Mouse (Mus musculus) heart, adult 2 months (tissue): Measurements from ENCODE around the gene Tdgf1.

ENCODE experiments used
- EP300 ChIP-seq: fragments of 200-500 bp; IDR thresholded peaks from 2 replicates; pipeline ENCODE4 v1.6.1; 2011; ENCODE audit warnings: low read depth, low read length, control low read depth; ENCODE audit not compliant: insufficient read depth
- POLR2A ChIP-seq: fragments of 200-500 bp; IDR thresholded peaks from 2 replicates; pipeline ENCODE4 v1.6.1; 2011; ENCODE audit warnings: mild to moderate bottlenecking, low read depth, low read length, control low read depth; ENCODE audit not compliant: insufficient read depth

DNA sequence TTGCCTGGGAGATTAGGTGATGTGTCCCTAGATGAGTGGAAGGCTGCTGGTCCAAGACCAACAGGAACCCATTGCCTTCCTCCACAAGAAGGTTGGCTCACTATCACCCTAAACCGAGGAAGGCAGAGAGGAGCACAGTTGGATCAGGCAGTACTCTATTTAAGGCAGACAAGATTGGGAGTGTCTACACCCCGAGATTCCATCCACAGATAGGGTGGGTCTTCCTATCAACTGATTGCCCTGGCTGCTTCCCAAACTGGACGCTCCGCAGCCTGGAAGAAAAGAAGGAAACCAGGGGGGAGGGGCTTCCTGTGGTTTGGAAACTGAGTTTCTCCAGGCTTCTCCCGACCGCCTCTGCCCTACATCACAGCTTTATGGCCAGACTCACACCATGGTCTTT lies 44.2 kb upstream of the Tdgf1 start, which contains the start of gene Rtp3:
- peak; percentile 65; the same call in 1 of the 2 replicates for TF ChIP-seq EP300
- peak; percentile 76; the same call in 1 of the 2 replicates for TF ChIP-seq POLR2A
